Mouse (Mus musculus) liver, embryonic 13.5 days (tissue): Measurements from ENCODE around the gene Dnajb3. TPM values are rescaled to one million over a fixed set of nuclear protein-coding genes. Genes with fewer than 3 reads are reported as not detected.
A peak's percentile ranks its signal among the peaks of the same experiment; 100 is the strongest.
"Not testable (repeated sequence)": the region's sequence is repeated elsewhere in the genome, so short reads cannot be mapped to it uniquely, and the experiment has no call there.

Experiments used
- ATAC-seq: fragments of 200-750 bp; cut with Nextera tagmentation; 2 replicates; pipeline ENCODE4 v1.8.0; 2017; ENCODE audit warnings: low read depth, mild to moderate bottlenecking, moderate number of reproducible peaks, moderate library complexity
- DNase-seq: peaks from one replicate; pipeline ENCODE4 v3.0.0; 2022
- H3K27ac ChIP-seq: fragments of 300-500 bp; sonication (generic); 2 replicates; pipeline ENCODE4 v1.5.1; 2015; ENCODE audit warnings: moderate library complexity, mild to moderate bottlenecking, inconsistent platforms
- H3K27me3 ChIP-seq: fragments of 300-500 bp; sonication (generic); 2 replicates; pipeline ENCODE4 v1.6.1; 2015; ENCODE audit warnings: mild to moderate bottlenecking, inconsistent platforms
- H3K36me3 ChIP-seq: fragments of 300-500 bp; sonication (generic); 2 replicates; pipeline ENCODE4 v1.6.1; 2015; ENCODE audit warnings: mild to moderate bottlenecking, inconsistent platforms
- H3K4me1 ChIP-seq: fragments of 300-500 bp; sonication (generic); replicated peaks from 2 replicates; pipeline ENCODE4 v1.6.1; 2015; ENCODE audit warnings: inconsistent platforms
- H3K4me2 ChIP-seq: fragments of 300-500 bp; sonication (generic); 2 replicates; pipeline ENCODE4 v1.6.1; 2015; ENCODE audit warnings: inconsistent platforms, mild to moderate bottlenecking, moderate library complexity
- H3K4me3 ChIP-seq: fragments of 300-500 bp; sonication (generic); replicated peaks from 2 replicates; pipeline ENCODE4 v1.5.1; 2015; ENCODE audit warnings: mild to moderate bottlenecking, inconsistent platforms
- H3K9ac ChIP-seq: fragments of 300-500 bp; sonication (generic); 2 replicates; pipeline ENCODE4 v1.6.1; 2015; ENCODE audit warnings: mild to moderate bottlenecking, inconsistent platforms
- H3K9me3 ChIP-seq: fragments of 300-500 bp; sonication (generic); replicated peaks from 2 replicates; pipeline ENCODE4 v1.6.1; 2016; ENCODE audit warnings: inconsistent platforms
- WGBS: fragments of 180-500 bp; shearing (Covaris S2); methylation state at CpG from one replicate; pipeline ENCODE4 v1.1.7; 2015; ENCODE audit not compliant: insufficient replicate concordance; 5-methylcytosine and 5-hydroxymethylcytosine counted together
- polyA plus RNA-seq: library from polyadenylated mRNA; unstranded; fragments of >200 nt; fragmentation: Nextera tagmentation; extraction: Ambion mirVana; gene quantifications from 2 replicates; pipeline ENCODE4 v1.2.1, GENCODE M21; 2015

Dnajb3 gene
- polyA plus RNA-seq, 1 experiment from 2014 or later: 11.4 TPM

GRCm38 (mm10) chr1:88231803-88232499 is 26.4 kb upstream of the Dnajb3 start:
- Histone ChIP-seq H3K4me2 (no peak overlapping the region), H3K9me3 (peaks cover 79% of the 10 kb centered on the region), H3K27me3 (no peaks in the 10 kb centered on the region), H3K4me1 (no peaks in the 10 kb centered on the region), H3K9ac (no peak overlapping the region), H3K27ac (no peak overlapping the region), H3K36me3 (no peaks in the 10 kb centered on the region), H3K4me3 (no peak overlapping the region)
- ATAC-seq: no peak
- 49% methylated on average over 7 of the region's 7 CpGs for WGBS
- DNase-seq: no peak

GRCm38 (mm10) chr1:88230981-88231802 is 25.6 kb upstream of the Dnajb3 start:
- Histone ChIP-seq H3K9me3 (peaks cover 82% of the 10 kb centered on the region), H3K9ac (no peak overlapping the region), H3K27me3 (no peaks in the 10 kb centered on the region), H3K27ac (no peak overlapping the region), H3K4me2 (no peak overlapping the region), H3K36me3 (no peaks in the 10 kb centered on the region), H3K4me3 (no peak overlapping the region), H3K4me1 (no peaks in the 10 kb centered on the region)
- no peak for DNase-seq
- whole genome bisulfite sequencing: 57% methylated on average over 6 of the region's 6 CpGs
- no peak for ATAC-seq

- no peak overlapping the region for H3K9ac ChIP-seq
- H3K27ac ChIP-seq: no peak overlapping the region
- no peaks in the 10 kb centered on the region for H3K36me3 ChIP-seq
- H3K9me3 ChIP-seq: peaks cover 81% of the 10 kb centered on the region
- no peaks in the 10 kb centered on the region for H3K27me3 ChIP-seq
- no peak overlapping the region for H3K4me2 ChIP-seq
- H3K4me1 ChIP-seq: no peaks in the 10 kb centered on the region
- no peak overlapping the region for H3K4me3 ChIP-seq
- WGBS: 59% methylated on average over 7 of the region's 7 CpGs
- ATAC-seq: no peak
- no peak for DNase-seq
These were observed 24.8 kb upstream of the Dnajb3 start for GRCm38 (mm10) chr1:88230421-88230820.

GRCm38 (mm10) chr1:88229986-88230385 is 24.4 kb upstream of the Dnajb3 start:
- Histone ChIP-seq H3K27me3 (no peaks in the 10 kb centered on the region), H3K4me3 (no peak overlapping the region), H3K4me2 (no peak overlapping the region), H3K27ac (no peak overlapping the region), H3K9ac (no peak overlapping the region), H3K9me3 (peaks cover 78% of the 10 kb centered on the region), H3K36me3 (no peaks in the 10 kb centered on the region), H3K4me1 (no peaks in the 10 kb centered on the region)
- no peak for DNase-seq
- 0 out of 2 replicates have a peak, but pooled peaks have one; percentile 8 for ATAC-seq
- 62% methylated on average over 5 of the region's 5 CpGs for WGBS

GRCm38 (mm10) chr1:88229566-88229965 is 24.0 kb upstream of the Dnajb3 start:
- no peak overlapping the region for H3K27ac ChIP-seq
- no peak overlapping the region for H3K4me3 ChIP-seq
- H3K9me3 ChIP-seq: peaks cover 74% of the 10 kb centered on the region
- H3K36me3 ChIP-seq: no peaks in the 10 kb centered on the region
- H3K9ac ChIP-seq: no peak overlapping the region
- no peaks in the 10 kb centered on the region for H3K27me3 ChIP-seq
- 54% methylated on average over 3 of the region's 3 CpGs for WGBS
- H3K4me2 ChIP-seq: no peak overlapping the region
- DNase-seq (no peak), ATAC-seq (no peak)
- no peaks in the 10 kb centered on the region for H3K4me1 ChIP-seq

- ATAC-seq (no peak), DNase-seq (no peak)
- no peaks in the 10 kb centered on the region for H3K27me3 ChIP-seq
- H3K36me3 ChIP-seq: no peaks in the 10 kb centered on the region
- no peak overlapping the region for H3K4me3 ChIP-seq
- no peak overlapping the region for H3K27ac ChIP-seq
- 57% methylated on average over 7 of the region's 7 CpGs for WGBS
- peaks cover 60% of the 10 kb centered on the region for H3K9me3 ChIP-seq
- no peak overlapping the region for H3K4me2 ChIP-seq
- H3K4me1 ChIP-seq: no peaks in the 10 kb centered on the region
- H3K9ac ChIP-seq: no peak overlapping the region
These were observed 22.5 kb upstream of the Dnajb3 start for GRCm38 (mm10) chr1:88228121-88228520.

GRCm38 (mm10) chr1:88227482-88227881 is 21.9 kb upstream of the Dnajb3 start:
- peaks cover 54% of the 10 kb centered on the region for H3K9me3 ChIP-seq
- H3K27me3 ChIP-seq: no peaks in the 10 kb centered on the region
- 42% methylated on average over 2 of the region's 2 CpGs for WGBS
- no peaks in the 10 kb centered on the region for H3K36me3 ChIP-seq
- ATAC-seq (no peak), DNase-seq (no peak)
- H3K4me3 ChIP-seq: no peak overlapping the region
- no peak overlapping the region for H3K27ac ChIP-seq
- no peak overlapping the region for H3K9ac ChIP-seq
- no peak overlapping the region for H3K4me2 ChIP-seq
- no peaks in the 10 kb centered on the region for H3K4me1 ChIP-seq

GRCm38 (mm10) chr1:88226670-88227379 is 21.2 kb upstream of the Dnajb3 start, which contains the start of gene Mroh2a:
TSS of gene Mroh2a (plus strand) at chr1:88226986.
- no peaks in the 10 kb centered on the region for H3K4me1 ChIP-seq
- no peak within 1 kb of the TSS for H3K27ac ChIP-seq
- WGBS: 32% methylated on average over 5 of the region's 5 CpGs
- no peak for ATAC-seq
- H3K4me3 ChIP-seq: no peak within 1 kb of the TSS
- H3K4me2 ChIP-seq: no peak within 1 kb of the TSS
- no peaks in the 10 kb centered on the region for H3K27me3 ChIP-seq
- DNase-seq: no peak
- no peak within 1 kb of the TSS for H3K9ac ChIP-seq
- no peaks in the 10 kb centered on the region for H3K36me3 ChIP-seq
- H3K9me3 ChIP-seq: peaks cover 47% of the 10 kb centered on the region

GRCm38 (mm10) chr1:88225741-88226140 is 20.2 kb upstream of the Dnajb3 start:
- Histone ChIP-seq H3K36me3 (no peaks in the 10 kb centered on the region), H3K4me3 (no peak overlapping the region), H3K9ac (no peak overlapping the region), H3K4me1 (no peaks in the 10 kb centered on the region), H3K9me3 (peaks cover 41% of the 10 kb centered on the region), H3K27ac (no peak overlapping the region), H3K27me3 (no peaks in the 10 kb centered on the region), H3K4me2 (no peak overlapping the region)
- DNase-seq (no peak), ATAC-seq (no peak)

GRCm38 (mm10) chr1:88225301-88225700 is 19.7 kb upstream of the Dnajb3 start:
- H3K9me3 ChIP-seq: peaks cover 38% of the 10 kb centered on the region
- not testable (repeated sequence) for H3K4me1 ChIP-seq, H3K4me3 ChIP-seq, DNase-seq, H3K4me2 ChIP-seq, H3K27me3 ChIP-seq, H3K36me3 ChIP-seq, H3K27ac ChIP-seq, H3K9ac ChIP-seq, ATAC-seq
- WGBS: 20% methylated on average over 2 of the region's 2 CpGs

- Histone ChIP-seq H3K4me3 (no peak overlapping the region), H3K27me3 (no peaks in the 10 kb centered on the region), H3K36me3 (no peaks in the 10 kb centered on the region), H3K4me1 (no peaks in the 10 kb centered on the region), H3K9me3 (peaks cover 27% of the 10 kb centered on the region), H3K9ac (no peak overlapping the region), H3K4me2 (no peak overlapping the region), H3K27ac (no peak overlapping the region)
- ATAC-seq: no peak
- WGBS: 49% methylated on average over 2 of the region's 2 CpGs
- no peak for DNase-seq
These were observed 18.6 kb upstream of the Dnajb3 start for GRCm38 (mm10) chr1:88224029-88224776.
